Mouse (Mus musculus): ENCODE results near the gene Mdga2. TPM values are rescaled to one million over a fixed set of nuclear protein-coding genes. Genes with fewer than 3 reads are reported as not detected.

Gene Mdga2
- polyA plus RNA-seq, 1 experiment = 0.10 TPM

DNA sequence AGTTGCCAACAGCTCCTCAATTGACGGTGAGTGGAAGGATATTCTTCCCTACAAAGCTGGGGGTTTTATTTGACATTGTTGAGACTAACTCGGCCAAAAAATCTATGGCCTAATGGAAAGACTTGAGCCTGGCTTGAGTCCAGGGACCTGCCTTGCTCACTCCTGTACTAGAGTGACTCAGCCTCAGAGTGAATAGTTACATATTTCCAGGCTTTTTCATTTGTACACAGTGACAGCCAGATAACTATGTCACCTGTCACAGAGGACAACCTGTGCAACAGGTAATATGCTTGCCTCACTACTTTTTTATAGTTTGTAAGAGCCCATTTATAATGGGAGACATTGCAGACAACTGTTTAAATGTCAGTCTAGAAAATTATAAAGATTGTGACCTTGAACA lies 94.9 kb downstream of the Mdga2 start:
- Histone ChIP-seq H3K4me3 (ENCODE audit: low read depth, low read length) (no peak overlapping the region), H3K27ac (ENCODE audit: insufficient read depth, low read depth, low read length) (no peak overlapping the region), H3K36me3 (ENCODE audit: control insufficient read depth, insufficient read depth, low read length) (no peaks in the 10 kb centered on the region), H3K27me3 (ENCODE audit: control insufficient read depth, insufficient read depth, low read length) (no peaks in the 10 kb centered on the region), H3K4me1 (ENCODE audit: control insufficient read depth, insufficient read depth, insufficient read length, low read length) (no peaks in the 10 kb centered on the region)
- 29% methylated on average over 2 of the region's 2 CpGs for WGBS
- TF ChIP-seq POLR2A (IDR thresholded peaks at IDR 0.05; ENCODE audit: low read depth, low read length) (no peak), CTCF (IDR thresholded peaks at IDR 0.05; ENCODE audit: extremely low read depth, insufficient read length, insufficient replicate concordance, low read depth, low read length) (no peak)

DNA sequence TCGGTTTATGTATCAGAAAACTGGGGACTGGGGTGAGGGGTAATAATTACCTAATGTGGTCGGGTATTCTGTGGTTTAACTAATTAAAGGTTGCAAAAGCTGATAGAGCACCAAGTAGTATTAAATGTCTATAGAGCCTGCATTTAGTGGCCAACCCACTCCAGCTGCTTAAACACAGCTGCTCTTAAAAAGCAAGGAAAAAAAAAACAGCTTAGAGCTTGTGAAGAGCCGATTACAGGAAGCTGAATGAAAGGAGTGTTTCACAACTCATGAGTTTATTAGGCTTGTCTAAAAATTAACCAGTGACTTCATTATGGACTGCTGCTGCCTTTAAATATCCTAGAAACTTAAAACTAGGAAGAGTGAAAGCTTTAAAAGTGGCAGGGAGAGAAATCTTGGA lies 98.5 kb downstream of the Mdga2 start:
- Histone ChIP-seq H3K36me3 (ENCODE audit: control insufficient read depth, insufficient read depth, low read length) (no peaks in the 10 kb centered on the region), H3K27me3 (ENCODE audit: control insufficient read depth, insufficient read depth, low read length) (no peaks in the 10 kb centered on the region), H3K27ac (ENCODE audit: insufficient read depth, low read depth, low read length) (no peak overlapping the region), H3K4me3 (ENCODE audit: low read depth, low read length) (no peak overlapping the region), H3K4me1 (ENCODE audit: control insufficient read depth, insufficient read depth, insufficient read length, low read length) (no peaks in the 10 kb centered on the region)
- TF ChIP-seq CTCF (IDR thresholded peaks at IDR 0.05; ENCODE audit: extremely low read depth, insufficient read length, insufficient replicate concordance, low read depth, low read length) (no peak), POLR2A (IDR thresholded peaks at IDR 0.05; ENCODE audit: low read depth, low read length) (no peak)
- 17% methylated on average over 3 of the region's 3 CpGs for WGBS

DNA sequence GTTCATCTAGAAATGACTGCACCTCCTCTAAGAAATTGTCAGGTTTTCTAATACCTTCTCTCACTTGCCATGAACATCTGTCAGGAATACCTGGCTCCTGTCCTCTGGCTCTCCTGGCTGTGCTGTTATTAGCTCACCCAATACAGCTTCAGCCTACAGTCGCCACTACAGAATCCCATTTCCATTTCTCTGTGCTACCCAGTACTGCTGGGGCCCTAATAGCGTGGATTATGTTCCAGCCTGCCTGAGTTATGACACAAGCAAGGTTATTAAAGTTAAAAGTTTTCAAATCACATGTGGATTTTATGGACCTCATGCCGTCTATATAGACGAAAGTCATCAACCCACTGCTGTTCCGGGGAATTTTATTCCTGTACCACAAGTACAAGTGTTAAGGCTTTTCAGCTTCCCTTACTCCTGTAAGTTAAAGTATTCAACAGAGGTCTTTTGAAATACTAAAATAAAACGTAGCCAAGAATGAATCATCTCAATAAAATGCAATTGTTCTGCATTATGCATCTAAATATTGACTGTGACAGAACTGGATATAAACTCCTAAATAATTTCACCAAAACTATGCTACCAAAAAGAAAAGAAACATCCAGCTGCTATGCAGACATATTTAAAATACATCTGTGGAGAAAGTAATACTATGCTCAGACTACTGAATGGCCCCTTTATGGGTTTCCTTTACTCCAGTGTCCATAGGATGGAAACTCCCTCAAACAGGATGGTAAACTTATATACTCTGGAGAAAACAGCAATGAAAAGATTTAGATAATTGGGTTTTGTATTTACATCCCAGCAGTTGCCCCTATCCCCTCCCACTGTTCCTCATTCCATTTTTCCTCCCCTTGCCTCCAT lies 103.5 kb downstream of the Mdga2 start:
- H3K4me3 ChIP-seq (ENCODE audit: low read depth, low read length) = no peak overlapping the region
- H3K27ac ChIP-seq (ENCODE audit: insufficient read depth, low read depth, low read length) = no peak overlapping the region
- WGBS = 75% methylated on average over 6 of the region's 6 CpGs
- H3K4me1 ChIP-seq (ENCODE audit: control insufficient read depth, insufficient read depth, insufficient read length, low read length) = no peaks in the 10 kb centered on the region
- H3K36me3 ChIP-seq (ENCODE audit: control insufficient read depth, insufficient read depth, low read length) = no peaks in the 10 kb centered on the region
- H3K27me3 ChIP-seq (ENCODE audit: control insufficient read depth, insufficient read depth, low read length) = no peaks in the 10 kb centered on the region
- no peak for TF ChIP-seq POLR2A (IDR thresholded peaks at IDR 0.05; ENCODE audit: low read depth, low read length)
- TF ChIP-seq CTCF (IDR thresholded peaks at IDR 0.05; ENCODE audit: extremely low read depth, insufficient read length, insufficient replicate concordance, low read depth, low read length) = no peak

DNA sequence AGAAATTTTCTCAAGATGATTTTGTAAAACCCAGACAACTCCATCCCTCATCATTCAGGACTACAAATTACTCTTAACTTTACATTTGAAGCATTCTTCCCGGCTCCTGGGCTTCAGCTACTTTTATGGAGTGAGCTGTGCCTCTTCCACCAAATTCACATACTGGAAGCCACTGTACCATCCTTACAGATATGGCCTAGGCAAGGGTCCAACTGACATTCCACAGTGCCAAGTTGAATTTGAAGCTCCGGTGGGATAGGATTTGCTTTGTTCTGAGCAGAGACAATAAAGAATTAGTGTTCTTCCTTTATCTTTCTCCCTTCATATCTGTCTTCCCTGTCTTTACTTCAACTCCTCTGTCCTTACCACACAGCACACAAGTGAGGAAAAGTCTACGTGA lies 118.2 kb downstream of the Mdga2 start:
- Histone ChIP-seq H3K27me3 (ENCODE audit: control insufficient read depth, insufficient read depth, low read length) (no peaks in the 10 kb centered on the region), H3K27ac (ENCODE audit: insufficient read depth, low read depth, low read length) (no peak overlapping the region), H3K4me3 (ENCODE audit: low read depth, low read length) (no peak overlapping the region), H3K4me1 (ENCODE audit: control insufficient read depth, insufficient read depth, insufficient read length, low read length) (no peaks in the 10 kb centered on the region), H3K36me3 (ENCODE audit: control insufficient read depth, insufficient read depth, low read length) (no peaks in the 10 kb centered on the region)
- TF ChIP-seq POLR2A (IDR thresholded peaks at IDR 0.05; ENCODE audit: low read depth, low read length) (no peak), CTCF (IDR thresholded peaks at IDR 0.05; ENCODE audit: extremely low read depth, insufficient read length, insufficient replicate concordance, low read depth, low read length) (no peak)
- 76% methylated on average over 3 of the region's 3 CpGs for WGBS

DNA sequence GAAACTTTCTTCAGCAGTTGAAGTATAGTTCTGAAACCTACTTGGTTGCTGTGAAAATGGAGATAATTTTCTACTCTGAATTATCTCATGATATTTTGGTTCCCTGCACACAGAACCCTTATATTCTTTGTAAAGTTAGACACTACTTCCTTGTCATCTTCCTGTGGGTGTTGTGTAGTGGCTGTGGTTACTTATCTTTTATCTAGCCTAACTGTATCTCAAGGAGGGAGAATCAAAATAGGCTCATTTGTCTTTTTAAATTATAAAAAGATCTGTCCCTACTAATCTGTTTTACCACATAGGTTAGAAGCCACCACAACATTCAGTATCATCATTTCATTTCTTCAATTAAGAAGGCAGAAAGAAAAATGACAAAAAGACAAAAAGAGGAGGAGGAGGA lies 127.9 kb downstream of the Mdga2 start:
- H3K27me3 ChIP-seq (ENCODE audit: control insufficient read depth, insufficient read depth, low read length) = no peaks in the 10 kb centered on the region
- H3K36me3 ChIP-seq (ENCODE audit: control insufficient read depth, insufficient read depth, low read length) = no peaks in the 10 kb centered on the region
- H3K4me1 ChIP-seq (ENCODE audit: control insufficient read depth, insufficient read depth, insufficient read length, low read length) = no peaks in the 10 kb centered on the region
- no peak overlapping the region for H3K4me3 ChIP-seq (ENCODE audit: low read depth, low read length)
- no peak for TF ChIP-seq POLR2A (IDR thresholded peaks at IDR 0.05; ENCODE audit: low read depth, low read length)
- TF ChIP-seq CTCF (IDR thresholded peaks at IDR 0.05; ENCODE audit: extremely low read depth, insufficient read length, insufficient replicate concordance, low read depth, low read length) = no peak
- no peak overlapping the region for H3K27ac ChIP-seq (ENCODE audit: insufficient read depth, low read depth, low read length)

DNA sequence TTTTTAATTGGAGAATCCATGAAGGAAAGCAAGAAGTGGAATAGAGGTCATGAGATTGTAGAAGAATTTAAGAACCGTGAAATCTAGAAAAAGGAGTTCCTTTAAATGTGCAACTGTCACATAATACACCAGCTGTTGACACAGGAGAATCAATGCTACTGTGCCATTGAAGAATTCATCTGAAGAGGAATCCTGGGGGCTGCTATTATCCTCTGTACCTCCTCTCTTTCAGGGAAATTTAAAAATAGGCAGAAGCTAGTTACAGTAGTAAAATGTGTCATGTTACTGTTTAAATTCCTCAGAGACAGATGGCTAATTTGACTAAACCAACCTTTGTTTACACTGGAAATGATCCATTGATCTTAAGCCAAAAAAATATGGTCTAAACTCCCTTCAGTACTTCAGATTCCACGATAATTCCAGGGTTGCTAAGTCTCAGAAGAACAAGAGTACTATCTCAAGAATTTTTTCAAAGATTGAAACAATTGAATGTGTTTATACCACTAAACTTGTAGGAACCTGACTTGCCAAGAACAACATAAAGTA lies 131.9 kb downstream of the Mdga2 start:
- 25% methylated on average over 2 of the region's 2 CpGs for WGBS
- Histone ChIP-seq H3K27ac (ENCODE audit: insufficient read depth, low read depth, low read length) (no peak overlapping the region), H3K27me3 (ENCODE audit: control insufficient read depth, insufficient read depth, low read length) (no peaks in the 10 kb centered on the region), H3K4me3 (ENCODE audit: low read depth, low read length) (no peak overlapping the region), H3K36me3 (ENCODE audit: control insufficient read depth, insufficient read depth, low read length) (no peaks in the 10 kb centered on the region), H3K4me1 (ENCODE audit: control insufficient read depth, insufficient read depth, insufficient read length, low read length) (no peaks in the 10 kb centered on the region)
- no peak for TF ChIP-seq POLR2A (IDR thresholded peaks at IDR 0.05; ENCODE audit: low read depth, low read length)
- no peak for TF ChIP-seq CTCF (IDR thresholded peaks at IDR 0.05; ENCODE audit: extremely low read depth, insufficient read length, insufficient replicate concordance, low read depth, low read length)

DNA sequence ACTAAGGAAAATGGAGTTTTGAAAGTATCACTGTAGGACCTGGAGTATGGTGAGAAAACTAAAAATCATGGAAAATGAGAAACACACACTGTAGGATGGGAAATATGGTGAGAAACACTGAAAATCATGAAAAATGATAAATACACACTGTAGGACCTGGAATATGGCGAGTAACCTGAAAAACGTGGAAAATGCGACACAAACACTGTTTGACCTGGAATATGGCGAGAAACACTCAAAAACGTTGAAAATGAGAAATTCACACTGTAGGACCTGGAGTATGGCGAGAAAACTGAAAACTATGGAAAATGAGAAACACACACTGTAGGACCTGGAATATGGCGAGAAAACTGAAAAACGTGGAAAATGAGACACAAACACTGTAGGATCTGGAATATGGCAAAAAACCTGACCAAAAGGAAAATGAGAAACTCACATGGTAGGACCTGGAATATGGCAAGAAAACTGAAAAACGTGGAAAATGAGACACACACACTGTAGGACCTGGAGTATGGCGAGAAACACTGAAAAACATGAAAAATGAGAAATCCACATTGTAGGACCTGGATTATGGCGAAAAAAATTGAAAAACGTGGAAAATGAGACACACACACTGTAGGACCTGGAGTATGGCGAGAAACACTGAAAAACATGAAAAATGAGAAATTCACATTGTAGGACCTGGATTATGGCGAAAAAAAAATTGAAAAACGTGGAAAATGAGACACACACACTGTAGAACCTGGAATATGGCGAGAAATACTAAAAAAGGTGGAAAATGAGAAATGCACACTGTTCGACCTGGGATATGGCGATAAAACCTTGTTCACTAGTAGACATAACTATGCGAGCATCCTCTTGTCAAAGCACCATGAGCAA lies 163.0 kb downstream of the Mdga2 start:
- Histone ChIP-seq H3K36me3 (ENCODE audit: control insufficient read depth, insufficient read depth, low read length) (no peaks in the 10 kb centered on the region), H3K27me3 (ENCODE audit: control insufficient read depth, insufficient read depth, low read length) (no peaks in the 10 kb centered on the region), H3K4me1 (ENCODE audit: control insufficient read depth, insufficient read depth, insufficient read length, low read length) (no peaks in the 10 kb centered on the region), H3K4me3 (ENCODE audit: low read depth, low read length) (no peak overlapping the region), H3K27ac (ENCODE audit: insufficient read depth, low read depth, low read length) (no peak overlapping the region)
- 58% methylated on average over 19 of the region's 19 CpGs for WGBS
- no peak for TF ChIP-seq CTCF (IDR thresholded peaks at IDR 0.05; ENCODE audit: extremely low read depth, insufficient read length, insufficient replicate concordance, low read depth, low read length)
- no peak for TF ChIP-seq POLR2A (IDR thresholded peaks at IDR 0.05; ENCODE audit: low read depth, low read length)

All from small intestine, adult 2 months (tissue).